Mouse (Mus musculus) midbrain, postnatal 0 days (tissue): ENCODE results near the gene AU040320. TPM values are rescaled to one million over a fixed set of nuclear protein-coding genes. Genes with fewer than 3 reads are reported as not detected.

Experiments used
- ATAC-seq: fragments of 200-750 bp; cut with Nextera tagmentation; 2 replicates; pipeline ENCODE4 v1.8.0; 2017; ENCODE audit warnings: moderate number of reproducible peaks, mild to moderate bottlenecking, moderate TSS enrichment, moderate library complexity; ENCODE audit not compliant: low FRiP score
- DNase-seq: peaks from one replicate; pipeline ENCODE4 v3.0.0-alpha.2; 2015; ENCODE audit warnings: low spot score
- H3K27ac ChIP-seq: fragments of 300-500 bp; sonication (generic); 2 replicates; pipeline ENCODE4 v1.5.1; 2014; ENCODE audit warnings: low read depth, mild to moderate bottlenecking, low read length, mixed read lengths
- H3K27me3 ChIP-seq: fragments of 300-500 bp; sonication (generic); 2 replicates; pipeline ENCODE4 v1.6.1; 2014; ENCODE audit warnings: low read length, control low read depth, mixed read lengths; ENCODE audit not compliant: insufficient read depth
- H3K36me3 ChIP-seq: fragments of 300-500 bp; sonication (generic); 2 replicates; pipeline ENCODE4 v1.6.1; 2014; ENCODE audit warnings: low read length, control low read depth, mixed read lengths; ENCODE audit not compliant: insufficient read depth
- H3K4me1 ChIP-seq: fragments of 300-500 bp; sonication (generic); 2 replicates; pipeline ENCODE4 v1.6.1; 2014; ENCODE audit warnings: mild to moderate bottlenecking, control low read depth, antibody characterized with exemption, low read length, mixed read lengths; ENCODE audit not compliant: insufficient read depth
- H3K4me2 ChIP-seq: fragments of 300-500 bp; sonication (generic); 2 replicates; pipeline ENCODE4 v1.6.1; 2014; ENCODE audit warnings: low read depth, mild to moderate bottlenecking, low read length, mixed read lengths; ENCODE audit not compliant: poor library complexity, severe bottlenecking
- H3K4me3 ChIP-seq: fragments of 300-500 bp; sonication (generic); 2 replicates; pipeline ENCODE4 v1.5.1; 2014; ENCODE audit warnings: low read depth, mild to moderate bottlenecking, low read length, moderate library complexity
- H3K9ac ChIP-seq: fragments of 300-500 bp; sonication (generic); replicated peaks from 2 replicates; pipeline ENCODE4 v1.6.1; 2014; ENCODE audit warnings: mild to moderate bottlenecking, low read length, moderate library complexity, mixed read lengths; ENCODE audit not compliant: poor library complexity, severe bottlenecking
- H3K9me3 ChIP-seq: fragments of 300-500 bp; sonication (generic); 2 replicates; pipeline ENCODE4 v1.6.1; 2016; ENCODE audit warnings: low read length, control low read depth
- CTCF ChIP-seq: IDR thresholded peaks from 2 replicates; pipeline ENCODE4 v1.5.1; 2016; ENCODE audit warnings: antibody characterized with exemption, mild to moderate bottlenecking
- WGBS: fragments of 180-500 bp; shearing (Covaris S2); extraction: QIAGEN DNeasy Blood & Tissue Kit; methylation state at CpG from one replicate; pipeline ENCODE4 v1.1.7; 2014; 5-methylcytosine and 5-hydroxymethylcytosine counted together
- polyA plus RNA-seq: library from polyadenylated mRNA; unstranded; fragments of >200 nt; fragmentation: Nextera tagmentation; extraction: Ambion mirVana; gene quantifications from 2 replicates; pipeline ENCODE4 v1.2.1, GENCODE M21; 2015
- total RNA-seq: library from RNA; depleted of rRNA; stranded (reverse); fragments of >200 nt; gene quantifications from 2 replicates; pipeline ENCODE4 v1.2.3, GENCODE M21; 2014

Gene AU040320
- total and polyA plus RNA-seq, 2 experiments from 2014 or later = 35.5 to 40.1 TPM

DNA sequence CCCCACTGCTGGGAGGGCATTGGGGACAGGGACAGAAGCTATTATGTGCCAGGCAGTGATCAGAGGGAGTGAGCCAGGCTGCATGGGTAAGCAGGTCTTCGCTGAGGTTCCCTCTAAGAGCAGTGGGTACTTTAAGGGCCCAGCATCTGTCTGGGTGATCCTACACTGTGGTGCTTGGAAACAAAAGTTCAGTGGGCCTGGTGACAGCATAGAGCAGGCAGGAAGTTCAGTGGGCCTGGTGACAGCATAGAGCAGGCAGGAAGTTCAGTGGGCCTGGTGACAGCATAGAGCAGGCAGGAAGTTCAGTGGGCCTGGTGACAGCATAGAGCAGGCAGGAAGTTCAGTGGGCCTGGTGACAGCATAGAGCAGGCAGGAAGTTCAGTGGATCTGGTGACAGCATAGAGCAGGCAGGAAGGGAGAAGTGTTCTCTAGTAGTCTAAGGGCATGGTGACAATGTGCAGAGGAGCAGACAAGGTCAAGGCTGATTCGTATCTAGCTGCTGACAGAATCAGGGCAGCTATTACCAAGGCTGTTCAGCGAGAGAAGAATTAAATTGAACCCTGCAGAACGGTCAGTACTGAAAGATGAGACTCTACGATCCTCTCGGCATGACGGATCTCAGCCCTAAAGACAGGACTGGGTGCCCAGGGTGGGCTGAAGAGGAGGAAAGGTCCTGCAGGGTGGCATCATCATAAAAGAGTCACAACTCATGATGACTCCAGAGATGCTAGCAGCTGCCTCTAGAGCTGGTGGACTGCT, 96.9 kb downstream of the AU040320 start:
- ATAC-seq (no peak), DNase-seq (no peak)
- 78% methylated on average over 7 of the region's 7 CpGs for WGBS
- Histone ChIP-seq H3K4me3 (no peak overlapping the region), H3K27me3 (no peaks in the 10 kb centered on the region), H3K36me3 (peaks cover 50% of the 10 kb centered on the region), H3K27ac (no peak overlapping the region), H3K4me2 (no peak overlapping the region), H3K9me3 (no peaks in the 10 kb centered on the region), H3K9ac (no peak overlapping the region), H3K4me1 (no peaks in the 10 kb centered on the region)
- TF ChIP-seq CTCF = no peak

DNA sequence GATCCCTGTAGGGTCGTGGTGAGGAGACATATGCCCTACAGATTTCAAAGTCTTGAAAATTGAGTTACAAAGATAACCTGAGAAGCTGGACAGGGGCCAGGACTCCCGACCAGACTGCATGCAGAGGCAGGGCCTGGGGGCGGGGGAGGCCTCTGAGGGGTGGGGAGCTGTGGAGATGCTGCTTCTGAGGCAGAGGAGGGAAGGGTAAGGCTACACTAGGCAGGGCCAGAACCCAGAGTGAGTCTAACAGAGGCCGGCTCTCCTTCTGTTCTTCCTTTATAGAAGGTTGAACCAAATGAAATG, 97.4 kb downstream of the AU040320 start:
- no peak for ATAC-seq
- H3K36me3 ChIP-seq = peaks cover 49% of the 10 kb centered on the region
- WGBS = 65% methylated on average over 4 of the region's 4 CpGs
- H3K4me1 ChIP-seq = no peaks in the 10 kb centered on the region
- H3K4me3 ChIP-seq = no peak overlapping the region
- no peak overlapping the region for H3K4me2 ChIP-seq
- DNase-seq = no peak
- no peak overlapping the region for H3K27ac ChIP-seq
- no peaks in the 10 kb centered on the region for H3K9me3 ChIP-seq
- H3K9ac ChIP-seq = no peak overlapping the region
- no peak for TF ChIP-seq CTCF
- no peaks in the 10 kb centered on the region for H3K27me3 ChIP-seq

DNA sequence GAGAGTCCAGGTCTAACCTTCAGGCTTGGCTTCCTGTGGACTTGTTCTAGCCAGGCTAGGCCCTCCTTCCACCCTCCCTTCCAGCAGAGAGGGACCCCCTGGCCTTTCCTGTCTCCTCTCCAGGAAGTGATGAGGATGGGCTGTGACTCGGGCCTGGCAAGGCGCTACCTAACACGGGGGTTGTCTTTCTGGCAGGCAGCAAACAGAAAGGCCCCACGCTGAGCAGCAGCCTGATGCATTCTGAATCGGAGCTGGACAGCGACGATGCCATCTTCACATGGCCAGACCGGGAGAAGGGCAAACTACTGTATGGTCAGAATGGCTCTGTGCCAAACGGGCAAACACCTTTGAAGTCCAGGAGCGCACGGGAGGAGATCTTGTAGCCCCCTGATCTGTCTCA, 99.6 kb downstream of the AU040320 start:
- H3K9ac ChIP-seq = no peak overlapping the region
- H3K27ac ChIP-seq = no peak overlapping the region
- H3K4me3 ChIP-seq = no peak overlapping the region
- DNase-seq (no peak), ATAC-seq (no peak)
- H3K4me2 ChIP-seq = no peak overlapping the region
- WGBS = 68% methylated on average over 11 of the region's 11 CpGs
- no peaks in the 10 kb centered on the region for H3K4me1 ChIP-seq
- TF ChIP-seq CTCF = no peak
- H3K27me3 ChIP-seq = no peaks in the 10 kb centered on the region
- peaks cover 32% of the 10 kb centered on the region for H3K36me3 ChIP-seq
- H3K9me3 ChIP-seq = no peaks in the 10 kb centered on the region

DNA sequence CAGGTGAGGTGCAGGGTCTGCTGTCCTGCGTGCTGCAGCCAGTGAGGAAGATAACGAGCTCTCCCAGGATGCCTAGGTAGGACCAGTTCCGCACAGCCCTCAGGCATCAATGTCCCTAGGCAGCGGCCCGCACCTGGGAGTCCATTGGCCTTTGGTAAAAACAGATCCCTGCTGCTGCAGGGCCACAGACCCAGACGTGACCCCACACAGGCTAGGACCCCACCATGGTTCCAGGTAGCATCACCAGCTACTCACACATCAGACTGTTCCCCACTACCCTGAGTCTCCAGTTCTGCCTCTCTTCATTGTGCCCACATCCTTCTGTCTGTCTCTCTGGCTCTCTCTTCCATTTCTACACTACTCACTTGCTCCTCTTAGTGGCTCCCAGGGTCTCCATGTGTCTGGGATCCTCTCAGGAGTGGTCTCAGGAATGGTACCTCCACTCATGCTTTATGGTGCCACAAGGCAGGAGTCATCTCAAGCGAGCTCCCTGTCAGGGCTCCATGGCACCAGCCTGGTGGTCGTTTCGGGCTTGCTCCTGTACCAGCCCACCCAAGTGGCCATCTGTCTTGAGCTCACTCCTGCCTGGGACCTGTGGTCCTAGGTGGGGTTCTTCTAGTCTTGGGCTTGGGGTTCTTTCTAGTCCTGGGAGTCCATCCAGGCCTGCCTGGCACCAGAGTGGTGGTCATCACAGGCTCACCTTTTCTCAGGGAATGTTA, 107.1 kb downstream of the AU040320 start:
- no peaks in the 10 kb centered on the region for H3K27me3 ChIP-seq
- H3K4me3 ChIP-seq = no peak overlapping the region
- 86% methylated on average over 9 of the region's 9 CpGs for WGBS
- no peaks in the 10 kb centered on the region for H3K9me3 ChIP-seq
- no peak overlapping the region for H3K4me2 ChIP-seq
- DNase-seq = no peak
- H3K9ac ChIP-seq = no peak overlapping the region
- ATAC-seq = no peak
- no peaks in the 10 kb centered on the region for H3K4me1 ChIP-seq
- H3K27ac ChIP-seq = no peak overlapping the region
- no peak for TF ChIP-seq CTCF
- H3K36me3 ChIP-seq = peaks cover 17% of the 10 kb centered on the region

DNA sequence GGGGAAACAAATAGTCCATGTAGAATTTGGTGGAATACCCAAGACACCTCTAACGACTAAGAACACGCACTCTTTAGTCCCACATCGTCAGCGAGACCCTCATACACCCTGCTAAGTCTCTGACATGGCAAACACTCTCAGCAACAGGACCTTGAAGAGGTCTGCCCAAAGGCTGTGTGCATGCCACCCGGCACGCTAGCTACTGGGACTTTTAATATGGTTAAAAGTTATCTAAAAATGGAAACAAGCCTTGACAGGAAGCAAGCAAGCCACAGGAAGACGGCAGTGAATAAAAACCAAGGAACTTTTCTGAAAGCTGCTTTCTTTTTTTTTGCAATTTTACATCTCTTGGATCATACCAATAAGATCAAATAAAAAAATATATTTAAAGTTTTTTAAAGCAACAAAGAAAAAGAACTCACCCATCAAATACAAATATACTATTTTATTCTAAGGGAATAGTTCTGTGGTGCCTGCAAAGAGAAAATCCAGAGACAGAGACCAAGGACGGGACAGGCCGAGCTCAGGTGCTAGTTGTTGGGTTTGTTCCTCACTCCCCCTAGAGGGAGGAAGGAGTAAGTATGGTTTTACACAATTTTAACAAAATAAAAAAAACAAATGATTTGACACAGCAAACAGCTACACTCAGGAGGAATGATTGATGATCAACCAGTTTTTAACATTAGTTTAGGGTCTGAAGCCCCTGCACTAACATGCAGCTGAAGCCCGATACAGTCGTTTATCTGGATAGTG, 108.3 kb downstream of the AU040320 start:
- H3K4me2 ChIP-seq = no peak overlapping the region
- ATAC-seq (no peak), DNase-seq (no peak)
- H3K36me3 ChIP-seq = peaks cover 24% of the 10 kb centered on the region
- H3K4me1 ChIP-seq = no peaks in the 10 kb centered on the region
- no peak overlapping the region for H3K4me3 ChIP-seq
- H3K9ac ChIP-seq = no peak overlapping the region
- no peak overlapping the region for H3K27ac ChIP-seq
- WGBS = 80% methylated on average over 11 of the region's 11 CpGs
- peak; percentile 55 for TF ChIP-seq CTCF
- no peaks in the 10 kb centered on the region for H3K27me3 ChIP-seq
- H3K9me3 ChIP-seq = no peaks in the 10 kb centered on the region

DNA sequence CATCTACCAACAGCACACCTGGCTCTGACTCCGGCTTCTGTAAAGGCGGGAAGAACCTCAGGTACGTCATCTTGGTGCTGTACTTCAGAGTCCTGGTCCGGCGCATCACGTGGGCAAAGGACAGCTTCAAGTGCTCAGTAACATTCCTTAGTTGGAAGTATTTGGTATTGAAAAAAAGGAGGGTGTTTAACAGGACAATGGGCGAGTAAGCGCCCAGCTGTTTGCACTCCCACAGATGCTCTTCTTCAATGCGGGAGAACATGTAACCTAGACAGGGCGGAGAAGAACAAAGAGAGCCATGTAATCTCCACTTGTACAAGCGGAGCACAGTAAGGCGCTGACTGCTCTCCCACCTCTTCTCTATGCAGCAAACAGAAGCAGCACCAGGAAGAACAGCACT, 115.4 kb downstream of the AU040320 start:
- TF ChIP-seq CTCF = no peak
- WGBS = 89% methylated on average over 12 of the region's 12 CpGs
- no peak for ATAC-seq

More for the DNA sequence above, 115.4 kb downstream of the AU040320 start:
- Histone ChIP-seq H3K27me3 (no peaks in the 10 kb centered on the region), H3K4me3 (no peak overlapping the region), H3K9me3 (no peaks in the 10 kb centered on the region), H3K4me1 (no peaks in the 10 kb centered on the region), H3K27ac (no peak overlapping the region), H3K9ac (no peak overlapping the region), H3K4me2 (no peak overlapping the region), H3K36me3 (peaks cover 34% of the 10 kb centered on the region)
- DNase-seq = no peak
